Mouse (Mus musculus) forebrain, embryonic 11.5 days (tissue): Measurements from ENCODE around the gene Amz2. TPM values are rescaled to one million over a fixed set of nuclear protein-coding genes. Genes with fewer than 3 reads are reported as not detected.

Experiments used
- ATAC-seq: fragments of 200-750 bp; cut with Nextera tagmentation; replicated peaks from 2 replicates; pipeline ENCODE4 v1.8.0; 2017; ENCODE audit warnings: moderate TSS enrichment; ENCODE audit not compliant: low FRiP score
- DNase-seq: peaks from one replicate; pipeline ENCODE4 v3.0.0-alpha.2; 2017; ENCODE audit warnings: low spot score
- H3K27ac ChIP-seq: fragments of 300-500 bp; sonication (generic); 2 replicates; pipeline ENCODE4 v1.5.1; 2014; ENCODE audit warnings: low read depth, low read length
- H3K27me3 ChIP-seq: fragments of 300-500 bp; sonication (generic); 2 replicates; pipeline ENCODE4 v1.6.1; 2014; ENCODE audit warnings: mild to moderate bottlenecking, low read length, mixed read lengths; ENCODE audit not compliant: control insufficient read depth, insufficient read depth
- H3K36me3 ChIP-seq: fragments of 300-500 bp; sonication (generic); 2 replicates; pipeline ENCODE4 v1.6.1; 2014; ENCODE audit warnings: mild to moderate bottlenecking, low read length, moderate library complexity, mixed read lengths; ENCODE audit not compliant: control insufficient read depth, insufficient read depth
- H3K4me1 ChIP-seq: fragments of 300-500 bp; sonication (generic); replicated peaks from 2 replicates; pipeline ENCODE4 v1.6.1; 2014; ENCODE audit warnings: low read length, mixed read lengths; ENCODE audit not compliant: control insufficient read depth, insufficient read depth
- H3K4me2 ChIP-seq: fragments of 300-500 bp; sonication (generic); 2 replicates; pipeline ENCODE4 v1.6.1; 2014; ENCODE audit warnings: low read depth, mild to moderate bottlenecking, low read length, moderate library complexity, mixed read lengths; ENCODE audit not compliant: severe bottlenecking
- H3K4me3 ChIP-seq: fragments of 300-500 bp; sonication (generic); 2 replicates; pipeline ENCODE4 v1.5.1; 2014; ENCODE audit warnings: low read depth, low read length
- H3K9ac ChIP-seq: fragments of 300-500 bp; sonication (generic); 2 replicates; pipeline ENCODE4 v1.6.1; 2014; ENCODE audit warnings: low read length
- H3K9me3 ChIP-seq: fragments of 300-500 bp; sonication (generic); 2 replicates; pipeline ENCODE4 v1.6.1; 2016; ENCODE audit warnings: low read length, mixed read lengths; ENCODE audit not compliant: control insufficient read depth
- WGBS: fragments of 180-500 bp; shearing (Covaris S2); extraction: QIAGEN DNeasy Blood & Tissue Kit; methylation state at CpG from one replicate; pipeline ENCODE4 v1.1.7; 2014; 5-methylcytosine and 5-hydroxymethylcytosine counted together
- polyA plus RNA-seq: library from polyadenylated mRNA; unstranded; fragments of >200 nt; fragmentation: Nextera tagmentation; extraction: Ambion mirVana; gene quantifications from 2 replicates; pipeline ENCODE4 v1.2.1, GENCODE M21; 2014

Amz2 gene
- polyA plus RNA-seq, 1 experiment from 2014 or later, result 48.2 TPM

- Histone ChIP-seq H3K9ac (peak overlapping the region; percentile 94), H3K27me3 (no peaks in the 10 kb centered on the region), H3K4me1 (peaks cover 16% of the 10 kb centered on the region; the same call in 1 of the 2 replicates), H3K4me3 (peak overlapping the region; percentile 76), H3K27ac (peak overlapping the region; percentile 85), H3K4me2 (peak overlapping the region; percentile 94), H3K36me3 (no peaks in the 10 kb centered on the region), H3K9me3 (no peaks in the 10 kb centered on the region)
- DNase-seq, result no peak
- WGBS, result 11% methylated on average over 14 of the region's 14 CpGs
- peak; percentile 31 for ATAC-seq
These were observed 48.5 kb downstream of the Amz2 start for GRCm38 (mm10) chr11:109474086-109474742.

GRCm38 (mm10) chr11:109474836-109475235 is 49.1 kb downstream of the Amz2 start:
- no peak for DNase-seq
- Histone ChIP-seq H3K4me1 (peaks cover 18% of the 10 kb centered on the region), H3K9me3 (no peaks in the 10 kb centered on the region)

GRCm38 (mm10) chr11:109475717-109476116 is 50.0 kb downstream of the Amz2 start:
- peaks cover 20% of the 10 kb centered on the region for H3K4me1 ChIP-seq
- H3K36me3 ChIP-seq, result no peaks in the 10 kb centered on the region
- WGBS, result 62% methylated on average over 4 of the region's 4 CpGs
- peak overlapping the region; percentile 67; the same call in 1 of the 2 replicates for H3K27ac ChIP-seq
- no peaks in the 10 kb centered on the region for H3K27me3 ChIP-seq
- no peak for DNase-seq
- H3K9ac ChIP-seq, result peak overlapping the region; percentile 16; the same call in 1 of the 2 replicates
- no peak overlapping the region for H3K4me3 ChIP-seq
- no peak for ATAC-seq
- peak overlapping the region; percentile 20; the same call in 1 of the 2 replicates for H3K4me2 ChIP-seq
- H3K9me3 ChIP-seq, result no peaks in the 10 kb centered on the region

More at GRCm38 (mm10) chr11:109474836-109475235, 49.1 kb downstream of the Amz2 start:
- Histone ChIP-seq H3K27ac (no peak overlapping the region), H3K4me3 (no peak overlapping the region), H3K4me2 (no peak overlapping the region), H3K9ac (no peak overlapping the region), H3K36me3 (no peaks in the 10 kb centered on the region), H3K27me3 (no peaks in the 10 kb centered on the region)
- WGBS, result 77% methylated on average over 13 of the region's 13 CpGs
- no peak for ATAC-seq

- Histone ChIP-seq H3K4me2 (peak overlapping the region; percentile 20; the same call in 1 of the 2 replicates), H3K27ac (peak overlapping the region; percentile 67), H3K9ac (peak overlapping the region; percentile 16; the same call in 1 of the 2 replicates), H3K27me3 (no peaks in the 10 kb centered on the region), H3K36me3 (no peaks in the 10 kb centered on the region), H3K4me1 (peaks cover 20% of the 10 kb centered on the region), H3K4me3 (no peak overlapping the region), H3K9me3 (no peaks in the 10 kb centered on the region)
- DNase-seq (no peak), ATAC-seq (peak; percentile 25; the same call in 1 of the 2 replicates)
- WGBS, result 4% methylated on average over 2 of the region's 2 CpGs
These were observed 50.5 kb downstream of the Amz2 start for GRCm38 (mm10) chr11:109476241-109476640.

GRCm38 (mm10) chr11:109476653-109477052 is 50.9 kb downstream of the Amz2 start:
- H3K4me2 ChIP-seq, result peak overlapping the region; percentile 20; the same call in 1 of the 2 replicates
- H3K36me3 ChIP-seq, result no peaks in the 10 kb centered on the region
- ATAC-seq (no peak), DNase-seq (no peak)
- peak overlapping the region; percentile 67 for H3K27ac ChIP-seq
- no peak overlapping the region for H3K4me3 ChIP-seq
- no peaks in the 10 kb centered on the region for H3K27me3 ChIP-seq
- 36% methylated on average over 6 of the region's 6 CpGs for WGBS
- no peak overlapping the region for H3K9ac ChIP-seq
- H3K9me3 ChIP-seq, result no peaks in the 10 kb centered on the region
- peaks cover 20% of the 10 kb centered on the region for H3K4me1 ChIP-seq

GRCm38 (mm10) chr11:109477606-109478380 is 52.0 kb downstream of the Amz2 start:
- Histone ChIP-seq H3K4me2 (no peak overlapping the region), H3K4me3 (no peak overlapping the region), H3K9ac (no peak overlapping the region), H3K4me1 (peaks cover 20% of the 10 kb centered on the region), H3K36me3 (no peaks in the 10 kb centered on the region), H3K9me3 (no peaks in the 10 kb centered on the region), H3K27ac (no peak overlapping the region), H3K27me3 (no peaks in the 10 kb centered on the region)
- no peak for ATAC-seq
- WGBS, result 58% methylated on average over 16 of the region's 16 CpGs
- DNase-seq, result no peak

- WGBS, result 40% methylated on average over 16 of the region's 16 CpGs
- Histone ChIP-seq H3K9ac (no peak overlapping the region), H3K36me3 (no peaks in the 10 kb centered on the region), H3K27me3 (no peaks in the 10 kb centered on the region), H3K9me3 (no peaks in the 10 kb centered on the region), H3K4me3 (no peak overlapping the region), H3K4me1 (peaks cover 20% of the 10 kb centered on the region), H3K27ac (no peak overlapping the region), H3K4me2 (no peak overlapping the region)
- ATAC-seq, result no peak
- no peak for DNase-seq
These were observed 54.0 kb downstream of the Amz2 start for GRCm38 (mm10) chr11:109479575-109480285.

GRCm38 (mm10) chr11:109480440-109480839 is 54.7 kb downstream of the Amz2 start:
- Histone ChIP-seq H3K9me3 (no peaks in the 10 kb centered on the region), H3K4me2 (no peak overlapping the region), H3K27me3 (no peaks in the 10 kb centered on the region), H3K27ac (no peak overlapping the region), H3K4me3 (no peak overlapping the region), H3K36me3 (no peaks in the 10 kb centered on the region), H3K9ac (no peak overlapping the region), H3K4me1 (peaks cover 20% of the 10 kb centered on the region)
- DNase-seq (no peak), ATAC-seq (no peak)
- WGBS, result 83% methylated on average over 8 of the region's 8 CpGs
